Mouse (Mus musculus) regulatory T cell (primary cell): ENCODE results near the gene Sec31b.

Experiments used
- in situ Hi-C: fragments of 300-600 bp; cut with MboI, MseI; formaldehyde crosslinking; loops from one replicate; pipeline ENCODE4 v1.15.1; 2025; ENCODE audit warnings: high pct_unique_total_duplicates

Sec31b gene

GRCm38 (mm10) chr19:44535376-44535775 lies 10.3 kb downstream of the Sec31b start:
- in situ Hi-C loops: no loop called here

DNA sequence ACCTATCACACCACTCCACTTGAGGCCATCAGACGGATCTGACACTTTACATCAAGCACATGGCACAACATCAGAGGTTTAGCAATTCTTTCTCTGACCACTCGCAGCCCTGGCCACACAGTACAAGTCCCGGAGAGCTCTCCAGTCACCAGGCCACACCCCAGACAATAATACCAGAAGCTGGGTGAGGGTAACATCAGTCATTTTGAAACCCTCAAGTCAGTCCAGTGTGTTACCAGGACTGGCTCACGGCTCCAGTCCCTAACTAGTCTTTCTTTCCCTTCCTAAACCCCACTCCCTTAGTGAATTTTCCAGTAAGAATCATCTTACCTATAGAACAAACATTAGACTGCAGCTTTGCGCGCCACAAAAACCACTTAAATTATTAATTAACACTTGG lies 15.6 kb downstream of the Sec31b start:
- in situ Hi-C loops: no loop called here

- in situ Hi-C loops: no loop called here
Observed at GRCm38 (mm10) chr19:44525551-44526205, 20.0 kb downstream of the Sec31b start.

GRCm38 (mm10) chr19:44519152-44519551 lies 26.5 kb downstream of the Sec31b start:
- in situ Hi-C loops: no loop called here

- in situ Hi-C loops: no loop called here
Observed at GRCm38 (mm10) chr19:44517996-44518768, 27.5 kb downstream of the Sec31b start.

DNA sequence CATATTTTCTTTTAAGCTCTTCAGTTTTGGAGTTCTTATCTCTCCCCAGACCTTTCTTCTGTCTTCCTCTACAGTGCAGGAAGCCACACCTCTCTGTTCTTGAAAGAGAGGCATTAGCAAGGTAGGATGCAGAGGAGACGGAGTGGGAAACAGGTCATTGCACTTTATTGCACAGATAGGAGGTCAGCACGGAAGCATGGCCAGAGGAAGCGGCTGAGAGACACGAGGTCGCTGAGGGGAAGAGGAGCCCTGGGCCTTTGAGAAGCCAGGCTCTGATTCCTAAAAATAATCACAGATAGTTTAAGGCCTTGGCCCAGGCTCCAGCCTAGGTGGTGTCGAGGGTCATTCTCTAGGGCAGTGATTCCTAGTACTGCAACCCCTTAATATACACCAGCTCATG lies 29.9 kb downstream of the Sec31b start:
- in situ Hi-C loops: no loop called here

DNA sequence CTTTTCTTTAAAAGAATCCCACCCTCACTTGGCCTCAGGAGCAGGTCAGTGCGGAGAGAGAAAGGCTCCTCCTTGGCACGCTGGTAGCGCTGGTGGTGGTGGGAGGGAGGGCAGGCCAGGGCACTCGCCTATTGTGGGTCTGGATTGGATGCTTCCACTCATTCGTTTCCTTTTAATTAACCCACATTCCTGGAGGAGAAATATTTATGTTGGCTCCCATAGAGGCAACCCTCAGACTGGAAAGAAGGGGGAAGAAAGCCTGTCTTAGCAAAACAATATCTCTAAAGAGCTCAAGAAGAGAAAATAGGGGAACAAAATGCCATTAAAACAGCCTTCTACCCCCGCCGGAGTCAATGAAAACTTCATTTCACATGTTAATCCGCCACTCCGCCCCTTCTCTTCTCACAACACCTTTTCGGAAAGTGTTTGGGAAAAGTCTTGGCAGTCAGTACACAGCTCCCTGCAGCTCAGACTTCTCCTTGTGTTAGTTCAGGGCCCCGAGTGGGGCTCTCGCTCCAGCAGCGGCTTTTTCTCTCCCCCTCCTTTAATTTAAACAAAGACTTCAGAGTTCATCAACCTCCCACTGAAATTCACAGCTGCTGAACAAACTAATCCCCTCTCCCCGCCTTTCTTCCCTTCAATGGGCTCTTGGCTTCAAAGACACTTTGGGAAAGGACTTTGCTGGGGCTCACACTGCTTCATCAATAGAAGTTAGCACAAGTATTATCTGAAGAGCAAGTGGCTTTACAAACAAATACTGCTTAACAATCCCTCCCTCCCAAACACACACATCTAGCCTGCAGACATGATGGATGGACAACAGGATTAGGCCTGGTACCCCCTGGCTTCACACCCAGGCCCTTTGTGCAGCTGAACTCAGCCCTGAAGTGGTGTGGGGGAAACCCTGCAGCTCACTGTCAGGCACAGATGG lies 30.9 kb downstream of the Sec31b start:
- in situ Hi-C loops: no loop called here

- in situ Hi-C loops: no loop called here
Observed at GRCm38 (mm10) chr19:44513921-44514482, 31.7 kb downstream of the Sec31b start.

- in situ Hi-C loops: no loop called here
Observed at GRCm38 (mm10) chr19:44513054-44513833, 32.4 kb downstream of the Sec31b start.

DNA sequence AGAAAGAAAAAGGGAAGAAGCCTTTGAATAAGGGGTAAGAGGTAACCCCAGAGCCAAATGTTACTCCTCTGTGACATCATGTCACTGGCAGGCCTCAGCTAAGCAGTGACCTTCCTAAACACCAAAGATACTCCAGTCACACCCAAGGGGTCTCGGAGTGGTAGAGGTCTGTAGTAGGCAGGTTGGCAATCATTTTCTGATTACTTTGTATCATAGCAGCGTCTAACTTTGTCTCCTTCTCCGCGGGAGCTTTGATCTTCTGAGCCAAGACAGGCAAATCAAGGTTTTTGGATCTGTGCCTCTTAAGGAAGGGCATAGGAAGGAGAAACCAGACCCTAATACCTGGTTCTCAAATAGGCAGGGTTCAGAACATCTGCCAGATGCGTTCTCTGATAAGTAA lies 33.1 kb downstream of the Sec31b start:
- in situ Hi-C loops: no loop called here

- in situ Hi-C loops: no loop called here
Observed at GRCm38 (mm10) chr19:44511451-44512231, 34.0 kb downstream of the Sec31b start.

GRCm38 (mm10) chr19:44510534-44511175 lies 35.0 kb downstream of the Sec31b start:
- in situ Hi-C loops: no loop called here

GRCm38 (mm10) chr19:44502741-44503140 lies 42.9 kb downstream of the Sec31b start:
- in situ Hi-C loops: no loop called here

- in situ Hi-C loops: no loop called here
Observed at GRCm38 (mm10) chr19:44501925-44502324, 43.7 kb downstream of the Sec31b start.

- in situ Hi-C loops: no loop called here
Observed at GRCm38 (mm10) chr19:44500240-44500639, 45.4 kb downstream of the Sec31b start.

GRCm38 (mm10) chr19:44498936-44499335 lies 46.7 kb downstream of the Sec31b start:
- in situ Hi-C loops: no loop called here

GRCm38 (mm10) chr19:44496941-44497340 lies 48.7 kb downstream of the Sec31b start:
- in situ Hi-C loops: no loop called here

DNA sequence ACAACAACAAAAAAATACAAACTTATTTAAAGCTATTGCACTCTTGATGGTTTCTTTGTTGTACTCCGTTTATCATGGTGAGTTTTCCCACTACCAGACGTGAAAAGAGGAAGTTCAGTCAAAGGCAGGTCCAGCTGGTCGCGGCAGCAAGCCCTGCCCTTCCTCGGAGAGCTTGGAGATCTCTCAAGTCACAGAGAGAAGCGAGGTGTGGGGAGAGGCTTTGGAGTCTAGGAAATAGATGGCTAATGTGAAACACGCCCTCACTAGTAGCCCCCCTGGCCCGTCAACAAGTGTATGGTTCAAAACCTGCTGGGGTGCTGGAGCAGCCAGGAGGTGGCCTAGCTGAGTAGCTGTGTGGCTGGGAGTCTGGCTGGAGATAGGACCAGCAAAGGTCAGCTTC lies 49.2 kb downstream of the Sec31b start:
- in situ Hi-C loops: no loop called here

GRCm38 (mm10) chr19:44493128-44493527 lies 52.5 kb downstream of the Sec31b start, which contains the start of gene Wnt8b:
Wnt8b (plus strand) TSS chr19:44493472.
- in situ Hi-C loops: no loop called here

DNA sequence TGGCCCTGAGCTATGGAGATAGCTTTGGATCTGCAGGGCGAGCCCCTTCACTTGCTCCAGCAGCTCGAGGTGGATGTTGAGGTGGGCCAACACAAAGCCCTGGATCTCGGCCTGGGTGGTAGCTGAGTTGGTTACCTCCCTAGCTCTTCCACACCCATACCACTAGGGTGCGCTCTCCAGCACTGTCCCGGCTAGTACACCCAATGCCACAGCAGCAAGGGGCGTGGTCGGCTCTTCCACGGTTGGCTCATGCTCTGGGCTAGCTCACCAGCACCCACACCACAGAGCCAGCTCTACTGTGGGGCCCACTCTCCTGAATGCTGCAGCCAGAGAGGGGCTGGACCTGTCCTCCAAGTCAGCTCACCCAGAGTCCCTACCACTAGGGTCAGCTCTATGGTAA lies 58.4 kb downstream of the Sec31b start:
- in situ Hi-C loops: no loop called here
